9 mouse cellular contexts compared by ENCODE assay signal in genomic region chr4:109165521-109166173, GRCm38 (mm10). TPM values are rescaled to one million over a fixed set of nuclear protein-coding genes. Genes with fewer than 3 reads are reported as not detected.
DNase-seq lines count a peak whose midpoint lies in the region; ATAC-seq and TF ChIP-seq lines count a peak whose summit lies in the region.
"Had no signal": no experiment of that assay in that cellular context is flagged by ENCODE, and none has a peak within 500 bp of the region (broad histone marks: within the 10 kb centered on the region; RNA-seq: fewer than 3 reads in every experiment).

No protein-coding gene starts in this region.

- peaks cover 2 to 15% of the 10 kb centered on the region in 2 experiments; a peak in 3 of 4 replicates for H3K4me1 ChIP-seq in CH12.LX (ENCODE audit: control insufficient read depth in 1 of 2, insufficient read depth in 2 of 2)
- H3K4me1 ChIP-seq in embryonic facial prominence, embryonic 11.5 days (ENCODE audit: control insufficient read depth, insufficient read depth, low read length) = no peaks in the 10 kb centered on the region
- peaks cover 3% of the 10 kb centered on the region for H3K4me1 ChIP-seq in heart, embryonic 16.5 days (ENCODE audit: control insufficient read depth, insufficient read depth, low read length)
- H3K4me1 ChIP-seq in lung, embryonic 16.5 days (replicated peaks; ENCODE audit: control insufficient read depth, insufficient read depth, low read length) = no peaks in the 10 kb centered on the region

- H3K36me3 ChIP-seq in CH12.LX (replicated peaks in 1 of 2; ENCODE audit: control insufficient read depth in 1 of 2, insufficient read depth in 1 of 2, low read length in 1 of 2) = no peaks in the 10 kb centered on the region
- H3K36me3 ChIP-seq in embryonic facial prominence, embryonic 11.5 days (replicated peaks; ENCODE audit: control insufficient read depth, insufficient read depth, low read depth, low read length) = no peaks in the 10 kb centered on the region
- peaks cover 5% of the 10 kb centered on the region; the same call in 1 of the 2 replicates for H3K36me3 ChIP-seq in heart, embryonic 16.5 days (ENCODE audit: control insufficient read depth, insufficient read depth)
- no peaks in the 10 kb centered on the region for H3K36me3 ChIP-seq in lung, embryonic 16.5 days (ENCODE audit: control insufficient read depth, insufficient read depth, low read length)
- H3K36me3 ChIP-seq: heart, embryonic 15.5 days had no signal

- in situ Hi-C loops in CH12.LX (cut with MboI; ENCODE audit: low pct_ligation_motif_present, low pct_unique_long_range_greater_than_20kb, low sequenced_read_pairs) = loop anchor here (5.0 to 10.0 kb wide), 2 partner anchors 131 to 298 kb away; no protein-coding TSS in a partner anchor

- WGBS in embryonic facial prominence, embryonic 11.5 days = 41% methylated on average over 12 of the region's 12 CpGs
- 27% methylated on average over 12 of the region's 12 CpGs for WGBS in heart, embryonic 16.5 days
- 26% methylated on average over 12 of the region's 12 CpGs for WGBS in lung, embryonic 16.5 days

- H3K79me2 ChIP-seq in CH12.LX (replicated peaks; ENCODE audit: control insufficient read depth, extremely low read depth, insufficient read depth, poor library complexity, severe bottlenecking) = no peaks in the 10 kb centered on the region

- DNase-seq in CH12.LX (ENCODE audit: extremely low read depth) = peak; percentile 76
- DNase-seq in adrenal gland, postnatal 25 days = peak; percentile 84
- DNase-seq in embryonic facial prominence, embryonic 11.5 days (ENCODE audit: low spot score) = peak; percentile 90
- peak; percentile 64 to 95 for DNase-seq in layer of hippocampus, adult 18-20 months (ENCODE audit: low spot score in 2 of 2)
- peak; percentile 83 for DNase-seq in retina, postnatal 1 day
- peak; percentile 53 for DNase-seq in urinary bladder, adult 2 months (ENCODE audit: low spot score)

- dilution Hi-C loops in CH12.LX (cut with MboI; ENCODE audit: extremely low pct_ligation_motif_present, extremely low pct_unique_long_range_greater_than_20kb, low sequenced_read_pairs) = no loop called here

- no peak overlapping the region for H3K9ac ChIP-seq in CH12.LX (ENCODE audit: insufficient read depth, low read depth)
- no peak overlapping the region for H3K9ac ChIP-seq in embryonic facial prominence, embryonic 11.5 days (replicated peaks; ENCODE audit: low read length)
- no peak overlapping the region for H3K9ac ChIP-seq in heart, embryonic 16.5 days (ENCODE audit: low read length)
- H3K9ac ChIP-seq in lung, embryonic 16.5 days (ENCODE audit: low read length) = no peak overlapping the region
- H3K9ac ChIP-seq: heart, embryonic 15.5 days had no signal

- H3K4me3 ChIP-seq in CH12.LX (replicated peaks in 1 of 3; ENCODE audit: low read depth in 2 of 3, low read length in 2 of 3, poor library complexity in 1 of 3) = no peak overlapping the region
- no peak overlapping the region for H3K4me3 ChIP-seq in embryonic facial prominence, embryonic 11.5 days (ENCODE audit: low read depth, low read length)
- no peak overlapping the region for H3K4me3 ChIP-seq in heart, embryonic 16.5 days (ENCODE audit: low read length)
- no peak overlapping the region for H3K4me3 ChIP-seq in lung, embryonic 16.5 days (ENCODE audit: low read length)
- H3K4me3 ChIP-seq: heart, embryonic 15.5 days had no signal

- no peaks in the 10 kb centered on the region for H3K27me3 ChIP-seq in CH12.LX (replicated peaks)
- H3K27me3 ChIP-seq in embryonic facial prominence, embryonic 11.5 days (ENCODE audit: control insufficient read depth, insufficient read depth, low read length) = no peaks in the 10 kb centered on the region
- no peaks in the 10 kb centered on the region for H3K27me3 ChIP-seq in heart, embryonic 16.5 days (ENCODE audit: control insufficient read depth, insufficient read depth, low read length)
- H3K27me3 ChIP-seq in lung, embryonic 16.5 days (ENCODE audit: control insufficient read depth, insufficient read depth, low read depth, low read length) = no peaks in the 10 kb centered on the region
- H3K27me3 ChIP-seq: heart, embryonic 15.5 days had no signal

- H3K27ac ChIP-seq in CH12.LX (ENCODE audit: insufficient read depth, low read depth) = no peak overlapping the region
- H3K27ac ChIP-seq in embryonic facial prominence, embryonic 11.5 days (replicated peaks; ENCODE audit: low read depth, low read length) = no peak overlapping the region
- no peak overlapping the region for H3K27ac ChIP-seq in heart, embryonic 16.5 days (ENCODE audit: low read length)
- H3K27ac ChIP-seq in lung, embryonic 16.5 days (ENCODE audit: low read length) = no peak overlapping the region
- H3K27ac ChIP-seq: heart, embryonic 15.5 days had no signal

- no peak for TF ChIP-seq EP300 in CH12.LX (IDR thresholded peaks at IDR 0.05; ENCODE audit: low read length)

- no peak for ATAC-seq in embryonic facial prominence, embryonic 11.5 days (replicated peaks; ENCODE audit: insufficient number of reproducible peaks, low FRiP score, low TSS enrichment, low read depth)
- peak; percentile 45; the same call in 1 of the 2 replicates for ATAC-seq in heart, embryonic 16.5 days (replicated peaks; ENCODE audit: extremely low read depth, insufficient read depth, low FRiP score)
- peak; percentile 36; the same call in 1 of the 2 replicates for ATAC-seq in lung, embryonic 16.5 days (ENCODE audit: low read depth)

- H3K4me2 ChIP-seq in CH12.LX (ENCODE audit: insufficient read depth, low read depth, poor library complexity, severe bottlenecking) = no peak overlapping the region
- H3K4me2 ChIP-seq in embryonic facial prominence, embryonic 11.5 days (ENCODE audit: low read depth, low read length) = no peak overlapping the region
- H3K4me2 ChIP-seq in heart, embryonic 16.5 days (ENCODE audit: low read depth, low read length) = no peak overlapping the region
- H3K4me2 ChIP-seq in lung, embryonic 16.5 days (ENCODE audit: low read depth, low read length) = no peak overlapping the region
- H3K4me2 ChIP-seq: heart, embryonic 15.5 days had no signal

- TF ChIP-seq CTCF in CH12.LX (conservative IDR thresholded peaks at IDR 0.05 in 1 of 2, IDR thresholded peaks at IDR 0.05 in 1 of 2; ENCODE audit: low read depth in 2 of 2, low read length in 2 of 2) = peak; percentile 69 to 90

- TF ChIP-seq POLR2A in CH12.LX (IDR thresholded peaks at IDR 0.05; ENCODE audit: low read depth, low read length) = no peak

- H3K9me3 ChIP-seq in CH12.LX (replicated peaks; ENCODE audit: low read length) = no peaks in the 10 kb centered on the region
- no peaks in the 10 kb centered on the region for H3K9me3 ChIP-seq in embryonic facial prominence, embryonic 11.5 days (replicated peaks; ENCODE audit: control insufficient read depth, low read length)
- no peaks in the 10 kb centered on the region for H3K9me3 ChIP-seq in heart, embryonic 16.5 days (replicated peaks; ENCODE audit: control insufficient read depth, low read length)
- no peaks in the 10 kb centered on the region for H3K9me3 ChIP-seq in lung, embryonic 16.5 days (ENCODE audit: control insufficient read depth, low read length)
- H3K9me3 ChIP-seq: heart, embryonic 15.5 days had no signal

- peak; percentile 94 for TF ChIP-seq RAD21 in CH12.LX (IDR thresholded peaks at IDR 0.05; ENCODE audit: low read depth, low read length)

TF ChIP-seq in CH12.LX, 34 proteins besides CTCF, POLR2A, EP300 and RAD21:
- TF ChIP-seq MEF2A (IDR thresholded peaks at IDR 0.05; ENCODE audit: borderline replicate concordance, low read depth, low read length) (peak; percentile 22; the same call in 1 of the 2 replicates), KAT2A (IDR thresholded peaks at IDR 0.05; ENCODE audit: insufficient replicate concordance, low read length) (no peak), MXI1 (IDR thresholded peaks at IDR 0.05; ENCODE audit: low read depth, low read length) (no peak), ZC3H11A (IDR thresholded peaks at IDR 0.05; ENCODE audit: low read depth, low read length) (peak; percentile 39), USF1 (IDR thresholded peaks at IDR 0.05; ENCODE audit: low read depth, low read length) (no peak), POLR2AphosphoS2 (IDR thresholded peaks at IDR 0.05; ENCODE audit: low read depth, low read length) (no peak), SMC3 (IDR thresholded peaks at IDR 0.05; ENCODE audit: low read depth, low read length) (peak; percentile 77), NELFE (IDR thresholded peaks at IDR 0.05; ENCODE audit: low read depth, low read length) (0 out of 2 replicates have a peak, but pooled peaks have one; percentile 15), MAFK (IDR thresholded peaks at IDR 0.05; ENCODE audit: insufficient replicate concordance, low read length) (0 out of 2 replicates have a peak, but pooled peaks have one; percentile 28)

RNA-seq across cellular contexts. Expression of gene Osbpl9, which starts 36.4 kb away (rescaled TPM):
- total RNA-seq in CH12.LX (2012; rRNA removed) (51.6 and 55.5 TPM in 2 replicates), CH12.LX (2014; rRNA removed) (59.2 and 66.0 TPM in 2 replicates)
- 73.5 and 77.0 TPM in 2 replicates for polyA plus RNA-seq in CH12.LX (2012; ENCODE audit: insufficient read length, low read depth)
- total RNA-seq in adrenal gland, postnatal 25 days (2021) = 136 and 144 TPM in 2 replicates
- polyA plus RNA-seq in embryonic facial prominence, embryonic 11.5 days (2014; fragmentation: Nextera tagmentation; extraction: Ambion mirVana) = 80.7 and 81.0 TPM in 2 replicates
- polyA plus RNA-seq in heart, embryonic 16.5 days (2015; fragmentation: Nextera tagmentation; extraction: Ambion mirVana) = 52.8 and 57.2 TPM in 2 replicates
- total RNA-seq in layer of hippocampus, adult 18-20 months (2021) = 10 to 100 TPM; 48.3 to 54.0 TPM
- polyA plus RNA-seq in lung, embryonic 16.5 days (2015; fragmentation: Nextera tagmentation; extraction: Ambion mirVana) = 76.0 and 80.0 TPM in 2 replicates
- polyA plus RNA-seq in urinary bladder, adult 2 months (2012; rRNA removed) = 95.4 and 97.5 TPM in 2 replicates
